Mouse (Mus musculus) liver, embryonic 14.5 days (tissue): Measurements from ENCODE around the gene Chd2.

Experiments used
- CTCF ChIP-seq: IDR thresholded peaks from 2 replicates; pipeline ENCODE4 v1.5.1; 2016; ENCODE audit warnings: antibody characterized with exemption, low read depth, control low read depth
- EP300 ChIP-seq: IDR thresholded peaks from 2 replicates; pipeline ENCODE4 v1.6.1; 2016; ENCODE audit warnings: antibody characterized with exemption, low read depth

DNA sequence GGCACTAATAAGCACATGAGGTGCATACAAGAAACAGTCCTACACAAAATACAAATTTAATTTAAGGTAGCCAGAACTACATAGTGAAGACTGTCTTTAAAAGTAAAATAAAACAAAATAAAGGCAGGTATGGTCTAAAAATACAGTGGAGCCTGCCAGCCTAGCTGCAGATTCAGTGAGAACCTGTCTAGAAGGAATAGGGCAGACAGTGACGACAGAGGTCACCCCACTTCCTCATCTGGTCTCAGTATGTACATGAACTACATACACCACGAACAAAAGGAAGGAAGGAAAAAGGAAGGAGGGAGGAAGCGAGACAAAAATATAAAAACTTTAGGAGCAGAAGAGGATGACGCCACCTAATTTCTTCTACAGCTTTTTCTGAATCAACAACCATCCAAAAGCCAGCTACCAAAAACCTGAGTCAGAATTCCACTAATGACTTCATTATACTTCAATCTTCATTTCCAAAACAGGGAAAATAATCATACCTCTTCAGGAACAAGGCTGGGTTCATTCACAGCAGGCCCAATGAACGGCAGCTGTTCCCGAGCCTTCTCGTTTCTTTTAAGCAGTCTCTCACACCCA lies 10.0 kb downstream of the Chd2 start:
- TF ChIP-seq CTCF, result no peak
- no peak for TF ChIP-seq EP300
